12 mouse cellular contexts compared by ENCODE assay signal in genomic region chr7:68062849-68063208, GRCm38 (mm10).
A peak's percentile ranks its signal among the peaks of the same experiment; 100 is the strongest.
DNase-seq lines count a peak whose midpoint lies in the region; ATAC-seq lines count a peak whose summit lies in the region.
"Had no signal": no experiment of that assay in that cellular context is flagged by ENCODE, and none has a peak within 500 bp of the region (broad histone marks: within the 10 kb centered on the region; RNA-seq: fewer than 3 reads in every experiment).

No protein-coding gene starts in this region.

- no peaks in the 10 kb centered on the region for H3K9me3 ChIP-seq in hindbrain, embryonic 10.5 days
- H3K9me3 ChIP-seq in hindbrain, embryonic 11.5 days (ENCODE audit: control insufficient read depth, low read length) = no peaks in the 10 kb centered on the region
- H3K9me3 ChIP-seq in limb, embryonic 15.5 days = no peaks in the 10 kb centered on the region
- H3K9me3 ChIP-seq: hindbrain, embryonic 13.5 days; megakaryocyte, embryonic 14.5 days; neural tube, embryonic 13.5 days had no signal

- H3K4me2 ChIP-seq in hindbrain, embryonic 11.5 days (replicated peaks; ENCODE audit: low read depth, low read length) = no peak overlapping the region
- H3K4me2 ChIP-seq in limb, embryonic 15.5 days = no peak overlapping the region
- H3K4me2 ChIP-seq: hindbrain, embryonic 13.5 days; neural tube, embryonic 13.5 days had no signal

- H3K4me3 ChIP-seq in hindbrain, embryonic 10.5 days = no peak overlapping the region
- no peak overlapping the region for H3K4me3 ChIP-seq in hindbrain, embryonic 11.5 days (ENCODE audit: low read depth, low read length)
- H3K4me3 ChIP-seq in limb, embryonic 15.5 days = no peak overlapping the region
- H3K4me3 ChIP-seq: heart, adult 2 months; hindbrain, embryonic 13.5 days; neural tube, embryonic 13.5 days had no signal

- H3K27ac ChIP-seq in hindbrain, embryonic 10.5 days = 0 out of 2 replicates have a peak overlapping the region, but pooled peaks have one; percentile 59
- H3K27ac ChIP-seq in hindbrain, embryonic 11.5 days (ENCODE audit: low read depth, low read length) = no peak overlapping the region
- H3K27ac ChIP-seq in limb, embryonic 15.5 days = peak overlapping the region; percentile 34; the same call in 1 of the 2 replicates
- H3K27ac ChIP-seq: heart, adult 2 months; hindbrain, embryonic 13.5 days; neural tube, embryonic 13.5 days had no signal

- WGBS in hindbrain, embryonic 10.5 days = 37% methylated on average over 5 of the region's 5 CpGs
- WGBS in hindbrain, embryonic 11.5 days = 51% methylated on average over 5 of the region's 5 CpGs
- WGBS in limb, embryonic 15.5 days = 21% methylated on average over 5 of the region's 5 CpGs

- no peak overlapping the region for H3K9ac ChIP-seq in hindbrain, embryonic 11.5 days (ENCODE audit: low read depth, low read length)
- no peak overlapping the region for H3K9ac ChIP-seq in limb, embryonic 15.5 days
- H3K9ac ChIP-seq: neural tube, embryonic 13.5 days had no signal

- no peak for ATAC-seq in hindbrain, embryonic 11.5 days (ENCODE audit: low FRiP score)
- no peak for ATAC-seq in limb, embryonic 15.5 days (ENCODE audit: insufficient number of reproducible peaks, low FRiP score, low TSS enrichment, low read depth)

- 0 out of 2 replicates have a peak, but pooled peaks cover 3% of the 10 kb centered on the region for H3K36me3 ChIP-seq in hindbrain, embryonic 10.5 days
- no peaks in the 10 kb centered on the region for H3K36me3 ChIP-seq in hindbrain, embryonic 11.5 days (ENCODE audit: control insufficient read depth, insufficient read depth, low read length)
- H3K36me3 ChIP-seq in limb, embryonic 15.5 days = no peaks in the 10 kb centered on the region
- H3K36me3 ChIP-seq: hindbrain, embryonic 13.5 days; neural tube, embryonic 13.5 days had no signal

- H3K27me3 ChIP-seq in hindbrain, embryonic 10.5 days (ENCODE audit: insufficient read depth, poor library complexity, severe bottlenecking) = no peaks in the 10 kb centered on the region
- H3K27me3 ChIP-seq in hindbrain, embryonic 11.5 days (ENCODE audit: control insufficient read depth, insufficient read depth, low read length) = no peaks in the 10 kb centered on the region
- no peaks in the 10 kb centered on the region for H3K27me3 ChIP-seq in limb, embryonic 15.5 days
- H3K27me3 ChIP-seq: hindbrain, embryonic 13.5 days; megakaryocyte, embryonic 14.5 days; neural tube, embryonic 13.5 days had no signal

- no peak for DNase-seq in hindbrain, embryonic 10.5 days (ENCODE audit: low spot score)
- no peak for DNase-seq in hindbrain, embryonic 11.5 days (ENCODE audit: low spot score)
- peak; percentile 41 for DNase-seq in retina, postnatal 1 day
- no peak for DNase-seq in retina, embryonic 14.5 days (ENCODE audit: low spot score)
- DNase-seq in thymus, postnatal 36 days = peak; percentile 23 to 43
- DNase-seq in left cerebral cortex, postnatal 14 days (ENCODE audit: low spot score in 2 of 2) = no peak
- DNase-seq in spleen, postnatal 14 days (ENCODE audit: low spot score in 2 of 2) = no peak
- DNase-seq: heart, adult 2 months had no signal

- peaks cover 48% of the 10 kb centered on the region for H3K4me1 ChIP-seq in hindbrain, embryonic 10.5 days (replicated peaks)
- H3K4me1 ChIP-seq in hindbrain, embryonic 11.5 days (replicated peaks; ENCODE audit: control insufficient read depth, insufficient read depth, low read length) = peaks cover 7% of the 10 kb centered on the region
- peaks cover 57% of the 10 kb centered on the region for H3K4me1 ChIP-seq in limb, embryonic 15.5 days

- intact Hi-C loops in left cerebral cortex, postnatal 14 days (cut with DNase I) = no loop called here

Comparison
In these comparisons a context has a peak if more than half of its experiments do, and no peak if none do; other contexts are left out.
1. DNase-seq: peak in retina, postnatal 1 day (single experiment) and thymus, postnatal 36 days (2 of 2); none in hindbrain, embryonic 10.5 days (single experiment), hindbrain, embryonic 11.5 days (single experiment), retina, embryonic 14.5 days (single experiment), left cerebral cortex, postnatal 14 days (0 of 2) and spleen, postnatal 14 days (0 of 2).